Mouse (Mus musculus) liver, embryonic 14.5 days (tissue): ENCODE measurements around the gene Ccdc63. TPM values are rescaled to one million over a fixed set of nuclear protein-coding genes. Genes with fewer than 3 reads are reported as not detected.

Source experiments
- ATAC-seq: fragments of 200-750 bp; cut with Nextera tagmentation; 2 replicates; pipeline ENCODE4 v1.8.0; 2017; ENCODE audit warnings: moderate number of reproducible peaks, mild to moderate bottlenecking, moderate library complexity; ENCODE audit not compliant: insufficient read depth
- DNase-seq, 3 experiments: peaks; one replicate each; pipeline ENCODE4 v3.0.0-alpha.2; 2012 to 2013; ENCODE audit warnings: low read depth in 3 of 3, low spot score in 3 of 3
- H3K27ac ChIP-seq: fragments of 300-500 bp; sonication (generic); 2 replicates; pipeline ENCODE4 v1.5.1; 2014; ENCODE audit warnings: moderate library complexity, mild to moderate bottlenecking, control low read depth, inconsistent platforms
- H3K27me3 ChIP-seq: fragments of 300-500 bp; sonication (generic); 2 replicates; pipeline ENCODE4 v1.6.1; 2014; ENCODE audit warnings: mild to moderate bottlenecking, low read length, moderate library complexity; ENCODE audit not compliant: control insufficient read depth, insufficient read depth
- H3K36me3 ChIP-seq: fragments of 300-500 bp; sonication (generic); replicated peaks from 2 replicates; pipeline ENCODE4 v1.6.1; 2014; ENCODE audit warnings: low read depth; ENCODE audit not compliant: control insufficient read depth, insufficient read depth
- H3K4me1 ChIP-seq, 2 experiments: fragments of 200-500 bp in 1 of 2; fragments of 300-500 bp in 1 of 2; sonication (generic) in 1 of 2; replicated peaks; 2 replicates each; pipeline ENCODE4 v1.6.1; 2012 to 2014; ENCODE audit warnings: antibody characterized with exemption in 1 of 2, inconsistent platforms in 1 of 2, low read length in 1 of 2; ENCODE audit not compliant: control insufficient read depth in 2 of 2, insufficient read depth in 2 of 2
- H3K4me2 ChIP-seq: fragments of 300-500 bp; sonication (generic); 2 replicates; pipeline ENCODE4 v1.6.1; 2014; ENCODE audit warnings: low read depth, mild to moderate bottlenecking, control low read depth, moderate library complexity
- H3K4me3 ChIP-seq, 2 experiments: fragments of 200-500 bp in 1 of 2; fragments of 300-500 bp in 1 of 2; sonication (generic) in 1 of 2; 2 replicates each; pipeline ENCODE4 v1.5.1; 2012 to 2014; ENCODE audit warnings: low read depth in 2 of 2, low read length in 2 of 2, mild to moderate bottlenecking in 2 of 2, control low read depth in 1 of 2, inconsistent platforms in 1 of 2, moderate library complexity in 1 of 2; ENCODE audit not compliant: insufficient read depth in 1 of 2
- H3K9ac ChIP-seq: fragments of 300-500 bp; sonication (generic); replicated peaks from 2 replicates; pipeline ENCODE4 v1.6.1; 2014; ENCODE audit warnings: mild to moderate bottlenecking, control low read depth, moderate library complexity
- H3K9me3 ChIP-seq: fragments of 300-500 bp; sonication (generic); 2 replicates; pipeline ENCODE4 v1.6.1; 2016; ENCODE audit warnings: low read length, mixed read lengths; ENCODE audit not compliant: control insufficient read depth
- CTCF ChIP-seq: IDR thresholded peaks from 2 replicates; pipeline ENCODE4 v1.5.1; 2016; ENCODE audit warnings: antibody characterized with exemption, low read depth, control low read depth
- EP300 ChIP-seq: IDR thresholded peaks from 2 replicates; pipeline ENCODE4 v1.6.1; 2016; ENCODE audit warnings: antibody characterized with exemption, low read depth
- WGBS: fragments of 180-500 bp; shearing (Covaris S2); extraction: QIAGEN DNeasy Blood & Tissue Kit; methylation state at CpG from one replicate; pipeline ENCODE4 v1.1.7; 2014; ENCODE audit not compliant: insufficient replicate concordance; 5-methylcytosine and 5-hydroxymethylcytosine counted together
- polyA plus RNA-seq, 2 experiments: library from polyadenylated mRNA; depleted of rRNA in 1 of 2; stranded (reverse) in 1 of 2; unstranded in 1 of 2; fragments of >200 nt; fragmentation: Nextera tagmentation in 1 of 2; extraction: Ambion mirVana in 1 of 2; gene quantifications; 2 replicates each; pipeline versions ENCODE4 v1.2.1 to v1.2.3; 2012 to 2014

Gene Ccdc63
- polyA plus RNA-seq, 2 experiments, result 0.13 TPM; not detected in 1

GRCm38 (mm10) chr5:122166636-122167161, 26.1 kb upstream of the Ccdc63 start:
- Histone ChIP-seq H3K4me2 (no peak overlapping the region), H3K36me3 (peaks cover 85% of the 10 kb centered on the region), H3K27me3 (no peaks in the 10 kb centered on the region), H3K9me3 (no peaks in the 10 kb centered on the region), H3K9ac (no peak overlapping the region), H3K27ac (no peak overlapping the region), H3K4me1 (peaks cover 3 to 14% of the 10 kb centered on the region in 2 experiments; a peak in 3 of 4 replicates), H3K4me3 (no peak overlapping the region)
- WGBS, result 32% methylated on average over 8 of the region's 8 CpGs
- DNase-seq, result no peak
- TF ChIP-seq CTCF (no peak), EP300 (no peak)
- 0 out of 2 replicates have a peak, but pooled peaks have one; percentile 23 for ATAC-seq

GRCm38 (mm10) chr5:122165233-122165915, 24.8 kb upstream of the Ccdc63 start:
- Histone ChIP-seq H3K36me3 (peaks cover 82% of the 10 kb centered on the region), H3K4me1 (peaks cover 9 to 25% of the 10 kb centered on the region in 2 experiments), H3K9me3 (no peaks in the 10 kb centered on the region), H3K27ac (no peak overlapping the region), H3K9ac (no peak overlapping the region; the same call in 1 of the 2 replicates), H3K4me2 (no peak overlapping the region), H3K27me3 (no peaks in the 10 kb centered on the region), H3K4me3 (no peak overlapping the region)
- DNase-seq (no peak), ATAC-seq (no peak)
- TF ChIP-seq EP300, result no peak
- TF ChIP-seq CTCF, result no peak
- WGBS, result 70% methylated on average over 6 of the region's 6 CpGs

GRCm38 (mm10) chr5:122164011-122164410, 23.4 kb upstream of the Ccdc63 start:
- peaks cover 77% of the 10 kb centered on the region for H3K36me3 ChIP-seq
- no peak for ATAC-seq
- no peak overlapping the region for H3K4me3 ChIP-seq
- H3K9me3 ChIP-seq, result no peaks in the 10 kb centered on the region
- no peak overlapping the region for H3K27ac ChIP-seq
- TF ChIP-seq EP300 (no peak), CTCF (no peak)
- 81% methylated on average over 3 of the region's 3 CpGs for WGBS
- peaks cover 17 to 32% of the 10 kb centered on the region in 2 experiments for H3K4me1 ChIP-seq
- H3K4me2 ChIP-seq, result no peak overlapping the region
- 0 out of 2 replicates have a peak overlapping the region, but pooled peaks have one; percentile 11 for H3K9ac ChIP-seq
- no peak for DNase-seq
- H3K27me3 ChIP-seq, result no peaks in the 10 kb centered on the region

GRCm38 (mm10) chr5:122163194-122163593, 22.6 kb upstream of the Ccdc63 start:
- no peak for TF ChIP-seq EP300
- no peak for TF ChIP-seq CTCF

More at GRCm38 (mm10) chr5:122163194-122163593, 22.6 kb upstream of the Ccdc63 start:
- no peak for ATAC-seq
- no peak overlapping the region for H3K27ac ChIP-seq
- DNase-seq, result no peak
- no peak overlapping the region for H3K4me3 ChIP-seq
- H3K4me1 ChIP-seq, result peaks cover 17 to 32% of the 10 kb centered on the region in 2 experiments
- H3K27me3 ChIP-seq, result no peaks in the 10 kb centered on the region
- peaks cover 70% of the 10 kb centered on the region for H3K36me3 ChIP-seq
- H3K9ac ChIP-seq, result no peak overlapping the region
- H3K9me3 ChIP-seq, result no peaks in the 10 kb centered on the region
- WGBS, result 53% methylated on average over 6 of the region's 6 CpGs
- H3K4me2 ChIP-seq, result no peak overlapping the region; the same call in 1 of the 2 replicates
